8 mouse cellular contexts compared by ENCODE assay signal in genomic region chr13:23285921-23286720, GRCm38 (mm10). TPM values are rescaled to one million over a fixed set of nuclear protein-coding genes. Genes with fewer than 3 reads are reported as not detected.
DNase-seq lines count a peak whose midpoint lies in the region; ATAC-seq lines count a peak whose summit lies in the region.
"Had no signal": no experiment of that assay in that cellular context is flagged by ENCODE, and none has a peak within 500 bp of the region (broad histone marks: within the 10 kb centered on the region; RNA-seq: fewer than 3 reads in every experiment).

No protein-coding gene starts in this region.

- peak overlapping the region; percentile 96 for H3K4me2 ChIP-seq in lung, embryonic 16.5 days (ENCODE audit: low read depth, low read length)
- peak overlapping the region; percentile 55 for H3K4me2 ChIP-seq in hindbrain, embryonic 11.5 days (replicated peaks; ENCODE audit: low read depth, low read length)
- H3K4me2 ChIP-seq in midbrain, embryonic 12.5 days (replicated peaks) = peak overlapping the region; percentile 58

- no peak overlapping the region for H3K27ac ChIP-seq in lung, embryonic 16.5 days (ENCODE audit: low read length)
- H3K27ac ChIP-seq in hindbrain, embryonic 11.5 days (ENCODE audit: low read depth, low read length) = no peak overlapping the region
- no peak overlapping the region for H3K27ac ChIP-seq in midbrain, embryonic 12.5 days (replicated peaks)

- WGBS in lung, embryonic 16.5 days = under 1% methylated on average over 35 of the region's 35 CpGs
- under 1% methylated on average over 35 of the region's 35 CpGs for WGBS in hindbrain, embryonic 11.5 days
- under 1% methylated on average over 35 of the region's 35 CpGs for WGBS in midbrain, embryonic 12.5 days

- no peaks in the 10 kb centered on the region for H3K36me3 ChIP-seq in lung, embryonic 16.5 days (ENCODE audit: control insufficient read depth, insufficient read depth, low read length)
- H3K36me3 ChIP-seq in hindbrain, embryonic 11.5 days (ENCODE audit: control insufficient read depth, insufficient read depth, low read length) = no peaks in the 10 kb centered on the region
- H3K36me3 ChIP-seq in midbrain, embryonic 12.5 days = no peaks in the 10 kb centered on the region

- peaks cover 2% of the 10 kb centered on the region; the same call in 1 of the 2 replicates for H3K27me3 ChIP-seq in lung, embryonic 16.5 days (ENCODE audit: control insufficient read depth, insufficient read depth, low read depth, low read length)
- H3K27me3 ChIP-seq in hindbrain, embryonic 11.5 days (ENCODE audit: control insufficient read depth, insufficient read depth, low read length) = peaks cover 7% of the 10 kb centered on the region; the same call in 1 of the 2 replicates
- peaks cover 40% of the 10 kb centered on the region for H3K27me3 ChIP-seq in midbrain, embryonic 12.5 days

- H3K4me3 ChIP-seq in lung, embryonic 16.5 days (ENCODE audit: low read length) = peak overlapping the region; percentile 59
- peak overlapping the region; percentile 37 for H3K4me3 ChIP-seq in hindbrain, embryonic 11.5 days (ENCODE audit: low read depth, low read length)
- peak overlapping the region; percentile 40 for H3K4me3 ChIP-seq in midbrain, embryonic 12.5 days

- no peaks in the 10 kb centered on the region for H3K9me3 ChIP-seq in lung, embryonic 16.5 days (ENCODE audit: control insufficient read depth, low read length)
- H3K9me3 ChIP-seq in hindbrain, embryonic 11.5 days (ENCODE audit: control insufficient read depth, low read length) = no peaks in the 10 kb centered on the region
- no peaks in the 10 kb centered on the region for H3K9me3 ChIP-seq in midbrain, embryonic 12.5 days

- H3K9ac ChIP-seq in lung, embryonic 16.5 days (ENCODE audit: low read length) = peak overlapping the region; percentile 45
- peak overlapping the region; percentile 38; the same call in 1 of the 2 replicates for H3K9ac ChIP-seq in hindbrain, embryonic 11.5 days (ENCODE audit: low read depth, low read length)
- H3K9ac ChIP-seq in midbrain, embryonic 12.5 days (replicated peaks) = peak overlapping the region; percentile 35

- peaks cover 12% of the 10 kb centered on the region for H3K4me1 ChIP-seq in lung, embryonic 16.5 days (replicated peaks; ENCODE audit: control insufficient read depth, insufficient read depth, low read length)
- peaks cover 3% of the 10 kb centered on the region for H3K4me1 ChIP-seq in hindbrain, embryonic 11.5 days (replicated peaks; ENCODE audit: control insufficient read depth, insufficient read depth, low read length)
- H3K4me1 ChIP-seq in midbrain, embryonic 12.5 days = peaks cover 11% of the 10 kb centered on the region; the same call in 1 of the 2 replicates

- ATAC-seq in lung, embryonic 16.5 days (ENCODE audit: low read depth) = no peak; the same call in 1 of the 2 replicates
- ATAC-seq in hindbrain, embryonic 11.5 days (ENCODE audit: low FRiP score) = peak; percentile 59
- peak; percentile 50; the same call in 1 of the 2 replicates for ATAC-seq in midbrain, embryonic 12.5 days (ENCODE audit: low FRiP score, low read depth)

- no peak for DNase-seq in lung, postnatal 4 days
- peak; percentile 80 for DNase-seq in embryo, embryonic 11 days
- peak; percentile 70 for DNase-seq in hindbrain, embryonic 11.5 days (ENCODE audit: low spot score)
- DNase-seq in urinary bladder, postnatal 25 days (ENCODE audit: low spot score) = no peak
- no peak for DNase-seq in thymus, postnatal 25 days

RNA-seq across cellular contexts. Expression of gene Vmn1r223, which starts 39.2 kb away (rescaled TPM):
- polyA plus RNA-seq in lung, embryonic 16.5 days (2015; fragmentation: Nextera tagmentation; extraction: Ambion mirVana) = not detected in 2 replicates
- polyA plus RNA-seq in hindbrain, embryonic 11.5 days (2014; fragmentation: Nextera tagmentation; extraction: Ambion mirVana) = not detected in 2 replicates
- not detected in 2 replicates for polyA plus RNA-seq in midbrain, embryonic 12.5 days (2016; fragmentation: Nextera tagmentation; extraction: Ambion mirVana)
- polyA plus RNA-seq: gonadal fat pad, adult 2 months had no signal

RNA-seq across cellular contexts. Expression of gene Vmn1r222, which starts 50.4 kb away (rescaled TPM):
- not detected in 2 replicates for polyA plus RNA-seq in lung, embryonic 16.5 days (2015; fragmentation: Nextera tagmentation; extraction: Ambion mirVana)
- not detected in 2 replicates for polyA plus RNA-seq in hindbrain, embryonic 11.5 days (2014; fragmentation: Nextera tagmentation; extraction: Ambion mirVana)
- polyA plus RNA-seq in midbrain, embryonic 12.5 days (2016; fragmentation: Nextera tagmentation; extraction: Ambion mirVana) = not detected in 2 replicates
- polyA plus RNA-seq: gonadal fat pad, adult 2 months had no signal

Comparison
In these comparisons a context has a peak if more than half of its experiments do, and no peak if none do; other contexts are left out.
1. DNase-seq: peak in embryo, embryonic 11 days (single experiment) and hindbrain, embryonic 11.5 days (single experiment); none in lung, postnatal 4 days (0 of 2), urinary bladder, postnatal 25 days (single experiment) and thymus, postnatal 25 days (single experiment).
2. Peak in every context shown above with its lines, with median percentiles within 50 percentile points of each other: H3K4me2 ChIP-seq, H3K4me3 ChIP-seq and H3K9ac ChIP-seq.